Mouse (Mus musculus) heart, postnatal 14 days (tissue): ENCODE measurements around the gene Cavin2. TPM values are rescaled to one million over a fixed set of nuclear protein-coding genes. Genes with fewer than 3 reads are reported as not detected.
A peak's percentile ranks its signal among the peaks of the same experiment; 100 is the strongest.

ENCODE experiments used
- DNase-seq, 2 experiments: peaks; one replicate each; pipeline ENCODE4 v3.0.0; 2021 to 2022
- intact Hi-C: fragments of 180-260 bp; cut with DNase I; formaldehyde crosslinking; loops from one replicate; pipeline ENCODE4 v1.15.1; 2025
- long read RNA-seq, 2 experiments: library from polyadenylated mRNA; stranded (forward); transcript quantifications; one replicate each; pipeline ENCODE4 v2.0.0; 2021
- total RNA-seq, 2 experiments: library from RNA; stranded (reverse); gene quantifications; 2 replicates each; pipeline ENCODE4 v1.2.3; 2021

Cavin2 gene
- 100 to 1,000 TPM; 173 to 186 TPM for total RNA-seq
- long read RNA-seq, experiment 1, transcript Cavin2-201 (2 exons, 3,055 nt) = major isoform, 443 of 477 reads
- long read RNA-seq, experiment 1, partial matches to known transcripts = 30 of 477 reads
- long read RNA-seq, experiment 1, other reads (novel, unspliced or antisense) = 4 of 477 reads
- long read RNA-seq, experiment 2, transcript Cavin2-201 (2 exons, 3,055 nt) = major isoform, 440 of 523 reads
- long read RNA-seq, experiment 2, partial matches to known transcripts = 78 of 523 reads
- long read RNA-seq, experiment 2, other reads (novel, unspliced or antisense) = 5 of 523 reads

- peak; percentile 72 to 78 for DNase-seq
- intact Hi-C loops = loop anchor here (2.0 kb wide), 2 partner anchors 22 to 44 kb away; no protein-coding TSS in a partner anchor
Observed at GRCm38 (mm10) chr1:51288755-51289619, at the start of gene Cavin2. Cavin2 (plus strand) TSS chr1:51289126.

- intact Hi-C loops = no loop called here
- DNase-seq = no peak
Observed at GRCm38 (mm10) chr1:51241311-51241986, 47.5 kb upstream of the Cavin2 start.

- DNase-seq = no peak
- intact Hi-C loops = no loop called here
Observed at GRCm38 (mm10) chr1:51243294-51243693, 45.6 kb upstream of the Cavin2 start.

GRCm38 (mm10) chr1:51243869-51244268, 45.1 kb upstream of the Cavin2 start:
- intact Hi-C loops = no loop called here
- DNase-seq = no peak

- DNase-seq = no peak
- intact Hi-C loops = no loop called here
Observed at GRCm38 (mm10) chr1:51245381-51245780, 43.5 kb upstream of the Cavin2 start.

GRCm38 (mm10) chr1:51250302-51250701, 38.6 kb upstream of the Cavin2 start:
- DNase-seq = no peak
- intact Hi-C loops = no loop called here

GRCm38 (mm10) chr1:51265118-51265800, 23.7 kb upstream of the Cavin2 start:
- peak; percentile 33 to 46 for DNase-seq
- intact Hi-C loops = loop anchor here (5.0 kb wide), 2 partner anchors 118 to 303 kb away; no protein-coding TSS in a partner anchor

GRCm38 (mm10) chr1:51265926-51266325, 23.0 kb upstream of the Cavin2 start:
- intact Hi-C loops = loop anchor here (2.0 to 5.0 kb wide), 4 partner anchors 23 to 304 kb away; partner anchors contain the start of gene Cavin2
- DNase-seq = peak; percentile 40 to 46

- intact Hi-C loops = loop anchor here (2.0 to 5.0 kb wide), 4 partner anchors 22 to 305 kb away; partner anchors contain the start of gene Cavin2
- peak in 1 of 2 experiments; percentile 36 for DNase-seq
Observed at GRCm38 (mm10) chr1:51267125-51267524, 21.8 kb upstream of the Cavin2 start.

GRCm38 (mm10) chr1:51268225-51268624, 20.7 kb upstream of the Cavin2 start:
- no peak for DNase-seq
- intact Hi-C loops = loop anchor here (5.0 kb wide), 2 partner anchors 121 to 306 kb away; no protein-coding TSS in a partner anchor

GRCm38 (mm10) chr1:51270196-51270935, 18.6 kb upstream of the Cavin2 start:
- no peak for DNase-seq
- intact Hi-C loops = no loop called here

- intact Hi-C loops = no loop called here
- DNase-seq = no peak
Observed at GRCm38 (mm10) chr1:51271845-51272244, 17.1 kb upstream of the Cavin2 start.

- intact Hi-C loops = no loop called here
- DNase-seq = no peak
Observed at GRCm38 (mm10) chr1:51272583-51273201, 16.2 kb upstream of the Cavin2 start.

- intact Hi-C loops = no loop called here
Observed at GRCm38 (mm10) chr1:51277879-51278567, 10.9 kb upstream of the Cavin2 start.

GRCm38 (mm10) chr1:51288201-51288600, 725 bp upstream of the Cavin2 start:
- intact Hi-C loops = loop anchor here (2.0 kb wide), 2 partner anchors 21 to 45 kb away; no protein-coding TSS in a partner anchor
- no peak for DNase-seq

More at GRCm38 (mm10) chr1:51277879-51278567, 10.9 kb upstream of the Cavin2 start:
- no peak for DNase-seq

GRCm38 (mm10) chr1:51289620-51290445, 907 bp downstream of the Cavin2 start:
- peak; percentile 51 to 64 for DNase-seq
- intact Hi-C loops = loop anchor here (2.0 kb wide), 3 partner anchors 23 to 139 kb away; no protein-coding TSS in a partner anchor

- intact Hi-C loops = loop anchor here (2.0 kb wide), 1 partner anchor 140 kb away; no protein-coding TSS in a partner anchor
- DNase-seq = peak; percentile 50 to 67
Observed at GRCm38 (mm10) chr1:51290634-51291033, 1.7 kb downstream of the Cavin2 start.
